Mouse (Mus musculus) frontal cortex, postnatal 25 days (tissue): ENCODE results near the gene Olfml3.

ENCODE experiments used
- DNase-seq, 2 experiments: peaks; one replicate each; pipeline ENCODE4 v3.0.0; 2022; ENCODE audit warnings: low spot score in 2 of 2

The Olfml3 gene

GRCm38 (mm10) chr3:103709470-103710040 lies 28.2 kb downstream of the Olfml3 start:
- DNase-seq, result no peak

- DNase-seq, result no peak
These were observed 32.4 kb downstream of the Olfml3 start for GRCm38 (mm10) chr3:103705426-103705825.

GRCm38 (mm10) chr3:103704661-103705060 lies 33.1 kb downstream of the Olfml3 start:
- no peak for DNase-seq

- DNase-seq, result no peak
These were observed 41.3 kb downstream of the Olfml3 start for GRCm38 (mm10) chr3:103696388-103696925.

- no peak for DNase-seq
These were observed 42.2 kb downstream of the Olfml3 start for GRCm38 (mm10) chr3:103695556-103695955.

GRCm38 (mm10) chr3:103690506-103690905 lies 47.3 kb downstream of the Olfml3 start:
- no peak for DNase-seq

GRCm38 (mm10) chr3:103689043-103689442 lies 48.8 kb downstream of the Olfml3 start:
- DNase-seq, result no peak

GRCm38 (mm10) chr3:103683966-103684319 lies 53.9 kb downstream of the Olfml3 start:
- DNase-seq, result no peak

GRCm38 (mm10) chr3:103683234-103683965 lies 54.4 kb downstream of the Olfml3 start:
- DNase-seq, result peak in 1 of 2 experiments; percentile 38

GRCm38 (mm10) chr3:103682473-103682872 lies 55.3 kb downstream of the Olfml3 start:
- DNase-seq, result peak in 1 of 2 experiments; percentile 19

GRCm38 (mm10) chr3:103678811-103679210 lies 59.0 kb downstream of the Olfml3 start:
- DNase-seq, result no peak

GRCm38 (mm10) chr3:103672716-103673115 lies 65.1 kb downstream of the Olfml3 start:
- no peak for DNase-seq
